Mouse (Mus musculus): ENCODE measurements at regions not wholly inside any gene's neighbourhood (a gene's known extent, or its start where the extent isn't known, plus 50 kb on each side); places are given as distances from the start of the nearest gene placed in this dataset.

- no peaks in the 10 kb centered on the region for H3K9me3 ChIP-seq
- H3K27ac ChIP-seq: no peak overlapping the region
- no peak overlapping the region for H3K9ac ChIP-seq (replicated peaks)
- no peak overlapping the region for H3K4me2 ChIP-seq
- H3K36me3 ChIP-seq: no peaks in the 10 kb centered on the region
- ATAC-seq (ENCODE audit: insufficient number of reproducible peaks, insufficient read depth, low FRiP score, low TSS enrichment, low read depth): no peak
- peaks cover 27% of the 10 kb centered on the region for H3K27me3 ChIP-seq
- H3K4me1 ChIP-seq (replicated peaks): peaks cover 22% of the 10 kb centered on the region
- 78% methylated on average over 4 of the region's 4 CpGs for WGBS
- H3K4me3 ChIP-seq (replicated peaks): no peak overlapping the region
These were observed 388.9 kb upstream of the Hnrnpa3 start for GRCm38 (mm10) chr2:75270115-75270514.

- Histone ChIP-seq H3K4me1 (replicated peaks) (no peaks in the 10 kb centered on the region), H3K4me3 (replicated peaks) (no peak overlapping the region), H3K27me3 (0 out of 2 replicates have a peak, but pooled peaks cover 3% of the 10 kb centered on the region), H3K36me3 (no peaks in the 10 kb centered on the region), H3K27ac (no peak overlapping the region), H3K9ac (replicated peaks) (no peak overlapping the region), H3K9me3 (no peaks in the 10 kb centered on the region), H3K4me2 (no peak overlapping the region)
- ATAC-seq (ENCODE audit: insufficient number of reproducible peaks, insufficient read depth, low FRiP score, low TSS enrichment, low read depth): no peak
- 100% methylated on average over 1 of the region's 1 CpGs for WGBS
These were observed 371.2 kb upstream of the Hnrnpa3 start for GRCm38 (mm10) chr2:75287900-75288299.

GRCm38 (mm10) chr2:75291674-75292073 lies 367.4 kb upstream of the Hnrnpa3 start:
- no peak for ATAC-seq (ENCODE audit: insufficient number of reproducible peaks, insufficient read depth, low FRiP score, low TSS enrichment, low read depth)
- H3K9me3 ChIP-seq: no peaks in the 10 kb centered on the region
- no peaks in the 10 kb centered on the region for H3K36me3 ChIP-seq
- no peaks in the 10 kb centered on the region for H3K4me1 ChIP-seq (replicated peaks)
- H3K27ac ChIP-seq: no peak overlapping the region
- H3K4me2 ChIP-seq: no peak overlapping the region
- H3K9ac ChIP-seq (replicated peaks): no peak overlapping the region
- H3K4me3 ChIP-seq (replicated peaks): no peak overlapping the region
- H3K27me3 ChIP-seq: peaks cover 3% of the 10 kb centered on the region; the same call in 1 of the 2 replicates
- WGBS: 90% methylated on average over 2 of the region's 2 CpGs

GRCm38 (mm10) chr2:75306821-75307220 lies 352.2 kb upstream of the Hnrnpa3 start:
- no peak for ATAC-seq (ENCODE audit: insufficient number of reproducible peaks, insufficient read depth, low FRiP score, low TSS enrichment, low read depth)
- no peaks in the 10 kb centered on the region for H3K36me3 ChIP-seq
- peaks cover 13% of the 10 kb centered on the region for H3K4me1 ChIP-seq (replicated peaks)
- no peak overlapping the region for H3K4me2 ChIP-seq
- no peak overlapping the region for H3K27ac ChIP-seq
- no peak overlapping the region for H3K9ac ChIP-seq (replicated peaks)
- 84% methylated on average over 3 of the region's 3 CpGs for WGBS
- no peaks in the 10 kb centered on the region for H3K9me3 ChIP-seq
- H3K27me3 ChIP-seq: peaks cover 19% of the 10 kb centered on the region; the same call in 1 of the 2 replicates
- no peak overlapping the region for H3K4me3 ChIP-seq (replicated peaks)

- 31% methylated on average over 4 of the region's 4 CpGs for WGBS
- no peaks in the 10 kb centered on the region for H3K9me3 ChIP-seq
- no peak for ATAC-seq (ENCODE audit: insufficient number of reproducible peaks, insufficient read depth, low FRiP score, low TSS enrichment, low read depth)
- peaks cover 35% of the 10 kb centered on the region for H3K4me1 ChIP-seq (replicated peaks)
- H3K27ac ChIP-seq: no peak overlapping the region
- H3K9ac ChIP-seq (replicated peaks): no peak overlapping the region
- H3K4me2 ChIP-seq: no peak overlapping the region
- H3K36me3 ChIP-seq: no peaks in the 10 kb centered on the region
- no peak overlapping the region for H3K4me3 ChIP-seq (replicated peaks)
- peaks cover 33% of the 10 kb centered on the region for H3K27me3 ChIP-seq
These were observed 347.9 kb upstream of the Hnrnpa3 start for GRCm38 (mm10) chr2:75311191-75311590.

- Histone ChIP-seq H3K4me1 (replicated peaks) (peaks cover 40% of the 10 kb centered on the region), H3K27me3 (peaks cover 41% of the 10 kb centered on the region), H3K9me3 (no peaks in the 10 kb centered on the region), H3K36me3 (no peaks in the 10 kb centered on the region), H3K4me3 (replicated peaks) (no peak overlapping the region), H3K9ac (replicated peaks) (no peak overlapping the region), H3K4me2 (no peak overlapping the region), H3K27ac (no peak overlapping the region)
- no peak for ATAC-seq (ENCODE audit: insufficient number of reproducible peaks, insufficient read depth, low FRiP score, low TSS enrichment, low read depth)
- WGBS: 11% methylated on average over 7 of the region's 7 CpGs
These were observed 346.8 kb upstream of the Hnrnpa3 start for GRCm38 (mm10) chr2:75312246-75312645.

- Histone ChIP-seq H3K4me1 (replicated peaks) (peaks cover 36% of the 10 kb centered on the region), H3K27ac (no peak overlapping the region), H3K4me3 (replicated peaks) (no peak overlapping the region), H3K9me3 (no peaks in the 10 kb centered on the region), H3K27me3 (peaks cover 38% of the 10 kb centered on the region), H3K4me2 (no peak overlapping the region), H3K9ac (replicated peaks) (no peak overlapping the region), H3K36me3 (no peaks in the 10 kb centered on the region)
- no peak for ATAC-seq (ENCODE audit: insufficient number of reproducible peaks, insufficient read depth, low FRiP score, low TSS enrichment, low read depth)
- 10% methylated on average over 7 of the region's 7 CpGs for WGBS
These were observed 343.7 kb upstream of the Hnrnpa3 start for GRCm38 (mm10) chr2:75315341-75315740.

- H3K4me3 ChIP-seq (replicated peaks): no peak overlapping the region
- ATAC-seq (ENCODE audit: insufficient number of reproducible peaks, insufficient read depth, low FRiP score, low TSS enrichment, low read depth): no peak
- peaks cover 23% of the 10 kb centered on the region for H3K4me1 ChIP-seq (replicated peaks)
- H3K9me3 ChIP-seq: no peaks in the 10 kb centered on the region
- no peak overlapping the region for H3K27ac ChIP-seq
- no peak overlapping the region for H3K4me2 ChIP-seq
- WGBS: 56% methylated on average over 5 of the region's 5 CpGs
- no peak overlapping the region for H3K9ac ChIP-seq (replicated peaks)
- no peaks in the 10 kb centered on the region for H3K36me3 ChIP-seq
- peaks cover 29% of the 10 kb centered on the region for H3K27me3 ChIP-seq
These were observed 340.9 kb upstream of the Hnrnpa3 start for GRCm38 (mm10) chr2:75318190-75318589.

GRCm38 (mm10) chr2:75324146-75324749 lies 334.8 kb upstream of the Hnrnpa3 start:
- no peak overlapping the region for H3K4me2 ChIP-seq
- H3K4me1 ChIP-seq (replicated peaks): peaks cover 9% of the 10 kb centered on the region
- ATAC-seq (ENCODE audit: insufficient number of reproducible peaks, insufficient read depth, low FRiP score, low TSS enrichment, low read depth): no peak
- H3K27ac ChIP-seq: no peak overlapping the region
- H3K4me3 ChIP-seq (replicated peaks): no peak overlapping the region
- WGBS: 83% methylated on average over 10 of the region's 10 CpGs
- no peaks in the 10 kb centered on the region for H3K9me3 ChIP-seq
- H3K36me3 ChIP-seq: no peaks in the 10 kb centered on the region
- H3K27me3 ChIP-seq: peaks cover 8% of the 10 kb centered on the region; the same call in 1 of the 2 replicates
- no peak overlapping the region for H3K9ac ChIP-seq (replicated peaks)

- no peak overlapping the region for H3K27ac ChIP-seq
- WGBS: 59% methylated on average over 2 of the region's 2 CpGs
- no peaks in the 10 kb centered on the region for H3K27me3 ChIP-seq
- H3K4me1 ChIP-seq (replicated peaks): peaks cover 9% of the 10 kb centered on the region
- ATAC-seq (ENCODE audit: insufficient number of reproducible peaks, insufficient read depth, low FRiP score, low TSS enrichment, low read depth): no peak
- H3K36me3 ChIP-seq: no peaks in the 10 kb centered on the region
- no peak overlapping the region for H3K4me3 ChIP-seq (replicated peaks)
- H3K9ac ChIP-seq (replicated peaks): no peak overlapping the region
- no peak overlapping the region for H3K4me2 ChIP-seq
- H3K9me3 ChIP-seq: no peaks in the 10 kb centered on the region
These were observed 329.5 kb upstream of the Hnrnpa3 start for GRCm38 (mm10) chr2:75329598-75329997.

GRCm38 (mm10) chr2:75341310-75341709 lies 317.8 kb upstream of the Hnrnpa3 start:
- WGBS: 72% methylated on average over 2 of the region's 2 CpGs
- Histone ChIP-seq H3K27me3 (no peaks in the 10 kb centered on the region), H3K36me3 (no peaks in the 10 kb centered on the region), H3K27ac (no peak overlapping the region), H3K9ac (replicated peaks) (no peak overlapping the region), H3K9me3 (no peaks in the 10 kb centered on the region), H3K4me1 (replicated peaks) (no peaks in the 10 kb centered on the region), H3K4me3 (replicated peaks) (no peak overlapping the region), H3K4me2 (no peak overlapping the region)
- no peak for ATAC-seq (ENCODE audit: insufficient number of reproducible peaks, insufficient read depth, low FRiP score, low TSS enrichment, low read depth)

GRCm38 (mm10) chr2:75341726-75342280 lies 317.3 kb upstream of the Hnrnpa3 start:
- Histone ChIP-seq H3K9ac (replicated peaks) (no peak overlapping the region), H3K9me3 (no peaks in the 10 kb centered on the region), H3K36me3 (no peaks in the 10 kb centered on the region), H3K4me3 (replicated peaks) (no peak overlapping the region), H3K27ac (no peak overlapping the region), H3K4me1 (replicated peaks) (no peaks in the 10 kb centered on the region), H3K4me2 (no peak overlapping the region), H3K27me3 (no peaks in the 10 kb centered on the region)
- ATAC-seq (ENCODE audit: insufficient number of reproducible peaks, insufficient read depth, low FRiP score, low TSS enrichment, low read depth): no peak
- WGBS: 69% methylated on average over 6 of the region's 6 CpGs

All from limb, embryonic 12.5 days (tissue).